Mouse (Mus musculus): Measurements from ENCODE around the gene Slc22a12. TPM values are rescaled to one million over a fixed set of nuclear protein-coding genes. Genes with fewer than 3 reads are reported as not detected.

Gene Slc22a12
- polyA plus RNA-seq, 1 experiment from 2014 or later: not detected

DNA sequence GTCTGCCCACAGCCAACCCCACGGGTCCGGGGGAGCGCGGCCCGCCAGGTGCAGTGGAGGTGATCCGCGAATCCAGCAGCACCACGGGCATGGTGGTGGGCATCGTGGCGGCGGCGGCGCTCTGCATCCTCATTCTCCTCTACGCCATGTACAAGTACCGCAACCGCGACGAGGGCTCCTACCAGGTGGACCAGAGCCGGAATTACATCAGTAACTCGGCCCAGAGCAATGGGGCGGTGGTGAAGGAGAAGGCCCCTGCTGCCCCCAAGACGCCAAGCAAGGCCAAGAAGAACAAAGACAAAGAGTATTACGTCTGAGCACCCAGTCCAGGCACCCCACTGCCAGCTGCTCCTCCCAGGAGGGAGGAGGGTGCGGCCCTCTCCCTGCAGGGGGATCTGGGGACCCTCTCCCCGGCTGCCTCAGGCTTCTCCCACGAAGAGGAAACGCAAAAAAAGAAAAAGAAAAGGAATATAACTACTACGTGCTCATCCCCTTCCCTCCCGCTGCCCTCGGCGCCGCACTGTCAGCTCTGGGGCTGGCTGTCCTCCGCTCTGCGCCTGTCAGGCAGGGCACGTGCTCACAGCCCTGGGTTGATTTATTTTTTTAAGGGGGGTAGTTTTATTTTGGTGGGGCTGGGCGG is 10.9 kb downstream of the Slc22a12 start:
- DNase-seq (ENCODE audit: low spot score) (peak; percentile 52), ATAC-seq (replicated peaks; ENCODE audit: insufficient number of reproducible peaks, low FRiP score, low TSS enrichment, low read depth) (no peak)
- Histone ChIP-seq H3K27ac (replicated peaks; ENCODE audit: low read depth, low read length) (no peak overlapping the region), H3K9me3 (replicated peaks; ENCODE audit: control insufficient read depth, low read length) (no peaks in the 10 kb centered on the region), H3K9ac (replicated peaks; ENCODE audit: low read length) (peak overlapping the region; percentile 56), H3K36me3 (replicated peaks; ENCODE audit: control insufficient read depth, insufficient read depth, low read depth, low read length) (no peaks in the 10 kb centered on the region), H3K4me2 (ENCODE audit: low read depth, low read length) (peak overlapping the region; percentile 73), H3K4me1 (ENCODE audit: control insufficient read depth, insufficient read depth, low read length) (peaks cover 4% of the 10 kb centered on the region), H3K27me3 (ENCODE audit: control insufficient read depth, insufficient read depth, low read length) (peaks cover 24% of the 10 kb centered on the region), H3K4me3 (ENCODE audit: low read depth, low read length) (peak overlapping the region; percentile 34)
- under 1% methylated on average over 33 of the region's 36 CpGs for WGBS

DNA sequence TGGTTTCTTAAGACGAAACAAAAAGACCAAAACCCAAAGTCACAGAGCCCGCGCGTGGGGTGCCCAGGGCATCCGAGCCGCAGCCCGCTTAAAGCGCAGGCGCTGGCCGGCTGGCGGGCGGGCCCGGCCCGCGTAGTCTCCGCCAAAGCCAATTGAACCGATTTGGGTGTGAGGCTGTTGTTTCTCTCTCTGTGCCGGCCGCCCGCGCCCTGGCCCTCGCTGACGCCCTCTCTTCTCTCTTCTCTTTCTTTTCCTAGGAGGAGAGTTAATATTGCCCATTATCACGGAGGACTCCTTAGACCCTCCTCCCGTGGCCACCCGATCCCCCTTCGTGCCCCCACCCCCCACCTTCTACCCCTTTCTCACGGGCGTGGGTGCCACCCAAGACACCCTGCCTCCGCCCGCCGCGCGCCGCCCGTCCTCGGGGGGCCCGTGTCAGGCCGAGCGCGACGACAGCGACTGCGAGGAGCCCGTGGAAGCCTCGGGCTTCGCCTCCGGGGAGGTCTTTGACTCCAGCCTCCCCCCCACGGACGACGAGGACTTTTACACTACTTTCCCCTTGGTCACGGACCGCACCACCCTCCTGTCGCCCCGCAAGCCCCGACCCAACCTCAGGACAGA is 11.7 kb downstream of the Slc22a12 start:
- Histone ChIP-seq H3K9me3 (replicated peaks; ENCODE audit: control insufficient read depth, low read length) (no peaks in the 10 kb centered on the region), H3K4me2 (ENCODE audit: low read depth, low read length) (peak overlapping the region; percentile 73), H3K27ac (replicated peaks; ENCODE audit: low read depth, low read length) (no peak overlapping the region), H3K4me1 (ENCODE audit: control insufficient read depth, insufficient read depth, low read length) (peaks cover 4% of the 10 kb centered on the region), H3K4me3 (ENCODE audit: low read depth, low read length) (peak overlapping the region; percentile 34), H3K9ac (replicated peaks; ENCODE audit: low read length) (peak overlapping the region; percentile 56), H3K27me3 (ENCODE audit: control insufficient read depth, insufficient read depth, low read length) (peaks cover 24% of the 10 kb centered on the region), H3K36me3 (replicated peaks; ENCODE audit: control insufficient read depth, insufficient read depth, low read depth, low read length) (no peaks in the 10 kb centered on the region)
- WGBS: under 1% methylated on average over 55 of the region's 56 CpGs
- no peak for ATAC-seq (replicated peaks; ENCODE audit: insufficient number of reproducible peaks, low FRiP score, low TSS enrichment, low read depth)
- peak; percentile 64 for DNase-seq (ENCODE audit: low spot score)

- H3K9me3 ChIP-seq (replicated peaks; ENCODE audit: control insufficient read depth, low read length): no peaks in the 10 kb centered on the region
- no peak overlapping the region for H3K4me3 ChIP-seq (ENCODE audit: low read depth, low read length)
- no peak for DNase-seq (ENCODE audit: low spot score)
- no peak for ATAC-seq (replicated peaks; ENCODE audit: insufficient number of reproducible peaks, low FRiP score, low TSS enrichment, low read depth)
- peak overlapping the region; percentile 21; the same call in 1 of the 2 replicates for H3K4me2 ChIP-seq (ENCODE audit: low read depth, low read length)
- H3K4me1 ChIP-seq (ENCODE audit: control insufficient read depth, insufficient read depth, low read length): peaks cover 4% of the 10 kb centered on the region
- no peak overlapping the region for H3K27ac ChIP-seq (replicated peaks; ENCODE audit: low read depth, low read length)
- WGBS: 15% methylated on average over 13 of the region's 13 CpGs
- no peaks in the 10 kb centered on the region for H3K36me3 ChIP-seq (replicated peaks; ENCODE audit: control insufficient read depth, insufficient read depth, low read depth, low read length)
- H3K9ac ChIP-seq (replicated peaks; ENCODE audit: low read length): no peak overlapping the region; the same call in 1 of the 2 replicates
- peaks cover 24% of the 10 kb centered on the region for H3K27me3 ChIP-seq (ENCODE audit: control insufficient read depth, insufficient read depth, low read length)
Observed at GRCm38 (mm10) chr19:6530359-6530758, 12.5 kb downstream of the Slc22a12 start.

DNA sequence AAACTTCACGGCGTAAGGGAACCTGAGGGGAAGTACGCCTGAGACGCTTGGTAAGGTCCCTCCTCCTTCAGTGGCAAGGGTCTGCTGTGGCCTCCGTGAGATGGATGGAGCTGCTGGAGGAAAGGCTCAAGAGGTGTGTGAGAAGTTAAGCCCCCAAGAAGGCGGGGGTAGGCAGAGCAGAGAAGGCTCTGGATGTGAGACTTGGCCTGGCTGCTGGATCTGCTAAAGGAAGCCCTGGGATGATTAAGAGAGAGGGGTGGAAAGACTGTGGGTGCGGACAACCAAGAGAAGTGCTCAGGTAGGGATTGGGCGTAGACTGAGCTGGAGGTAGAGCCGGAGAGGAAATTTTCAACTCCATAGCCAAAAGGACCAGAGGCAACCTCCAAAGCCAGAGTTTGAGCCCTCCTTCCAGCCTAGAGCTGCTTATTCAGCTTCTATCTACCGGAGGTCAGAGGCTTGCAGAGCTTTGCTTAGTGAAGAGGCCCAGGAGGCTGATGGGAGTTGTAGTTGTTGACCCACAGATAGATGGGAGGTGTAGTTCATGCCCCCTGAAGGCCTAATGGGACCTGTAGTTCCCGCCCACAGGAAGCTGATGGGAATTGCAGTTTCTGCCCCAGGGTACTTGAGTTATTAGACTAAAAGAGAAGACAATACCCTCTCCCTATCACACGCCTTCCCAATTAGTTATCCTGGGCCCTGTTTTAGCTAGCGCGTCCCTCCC is 13.4 kb downstream of the Slc22a12 start:
- WGBS: 48% methylated on average over 14 of the region's 14 CpGs
- Histone ChIP-seq H3K36me3 (replicated peaks; ENCODE audit: control insufficient read depth, insufficient read depth, low read depth, low read length) (no peaks in the 10 kb centered on the region), H3K4me2 (ENCODE audit: low read depth, low read length) (peak overlapping the region; percentile 21; the same call in 1 of the 2 replicates), H3K4me1 (ENCODE audit: control insufficient read depth, insufficient read depth, low read length) (peaks cover 4% of the 10 kb centered on the region), H3K9me3 (replicated peaks; ENCODE audit: control insufficient read depth, low read length) (no peaks in the 10 kb centered on the region), H3K4me3 (ENCODE audit: low read depth, low read length) (no peak overlapping the region), H3K9ac (replicated peaks; ENCODE audit: low read length) (no peak overlapping the region), H3K27me3 (ENCODE audit: control insufficient read depth, insufficient read depth, low read length) (peaks cover 24% of the 10 kb centered on the region), H3K27ac (replicated peaks; ENCODE audit: low read depth, low read length) (no peak overlapping the region)
- ATAC-seq (replicated peaks; ENCODE audit: insufficient number of reproducible peaks, low FRiP score, low TSS enrichment, low read depth) (0 out of 2 replicates have a peak, but pooled peaks have one; percentile 39), DNase-seq (ENCODE audit: low spot score) (peak; percentile 76)

- ATAC-seq (replicated peaks; ENCODE audit: insufficient number of reproducible peaks, low FRiP score, low TSS enrichment, low read depth): no peak
- peaks cover 17% of the 10 kb centered on the region for H3K27me3 ChIP-seq (ENCODE audit: control insufficient read depth, insufficient read depth, low read length)
- H3K4me3 ChIP-seq (ENCODE audit: low read depth, low read length): no peak overlapping the region
- no peak for DNase-seq (ENCODE audit: low spot score)
- no peak overlapping the region for H3K27ac ChIP-seq (replicated peaks; ENCODE audit: low read depth, low read length)
- no peak overlapping the region for H3K4me2 ChIP-seq (ENCODE audit: low read depth, low read length)
- peaks cover 4% of the 10 kb centered on the region for H3K4me1 ChIP-seq (ENCODE audit: control insufficient read depth, insufficient read depth, low read length)
- 76% methylated on average over 17 of the region's 17 CpGs for WGBS
- H3K9me3 ChIP-seq (replicated peaks; ENCODE audit: control insufficient read depth, low read length): no peaks in the 10 kb centered on the region
- H3K9ac ChIP-seq (replicated peaks; ENCODE audit: low read length): no peak overlapping the region
- H3K36me3 ChIP-seq (replicated peaks; ENCODE audit: control insufficient read depth, insufficient read depth, low read depth, low read length): no peaks in the 10 kb centered on the region
Observed at GRCm38 (mm10) chr19:6527839-6528531, 14.8 kb downstream of the Slc22a12 start.

GRCm38 (mm10) chr19:6527439-6527838 is 15.4 kb downstream of the Slc22a12 start:
- H3K36me3 ChIP-seq (replicated peaks; ENCODE audit: control insufficient read depth, insufficient read depth, low read depth, low read length): no peaks in the 10 kb centered on the region
- ATAC-seq (replicated peaks; ENCODE audit: insufficient number of reproducible peaks, low FRiP score, low TSS enrichment, low read depth) (no peak), DNase-seq (ENCODE audit: low spot score) (no peak)
- H3K27me3 ChIP-seq (ENCODE audit: control insufficient read depth, insufficient read depth, low read length): peaks cover 13% of the 10 kb centered on the region
- H3K9ac ChIP-seq (replicated peaks; ENCODE audit: low read length): no peak overlapping the region
- H3K4me2 ChIP-seq (ENCODE audit: low read depth, low read length): no peak overlapping the region
- H3K4me1 ChIP-seq (ENCODE audit: control insufficient read depth, insufficient read depth, low read length): peaks cover 4% of the 10 kb centered on the region
- H3K27ac ChIP-seq (replicated peaks; ENCODE audit: low read depth, low read length): no peak overlapping the region
- H3K4me3 ChIP-seq (ENCODE audit: low read depth, low read length): no peak overlapping the region
- H3K9me3 ChIP-seq (replicated peaks; ENCODE audit: control insufficient read depth, low read length): no peaks in the 10 kb centered on the region
- 87% methylated on average over 3 of the region's 3 CpGs for WGBS

- Histone ChIP-seq H3K36me3 (replicated peaks; ENCODE audit: control insufficient read depth, insufficient read depth, low read depth, low read length) (no peaks in the 10 kb centered on the region), H3K9me3 (replicated peaks; ENCODE audit: control insufficient read depth, low read length) (no peaks in the 10 kb centered on the region), H3K4me1 (ENCODE audit: control insufficient read depth, insufficient read depth, low read length) (no peaks in the 10 kb centered on the region; the same call in 1 of the 2 replicates), H3K9ac (replicated peaks; ENCODE audit: low read length) (no peak overlapping the region), H3K27ac (replicated peaks; ENCODE audit: low read depth, low read length) (no peak overlapping the region), H3K4me3 (ENCODE audit: low read depth, low read length) (no peak overlapping the region), H3K27me3 (ENCODE audit: control insufficient read depth, insufficient read depth, low read length) (peaks cover 2% of the 10 kb centered on the region; the same call in 1 of the 2 replicates), H3K4me2 (ENCODE audit: low read depth, low read length) (no peak overlapping the region)
- DNase-seq (ENCODE audit: low spot score) (no peak), ATAC-seq (replicated peaks; ENCODE audit: insufficient number of reproducible peaks, low FRiP score, low TSS enrichment, low read depth) (no peak)
- 90% methylated on average over 9 of the region's 9 CpGs for WGBS
Observed at GRCm38 (mm10) chr19:6526010-6526409, 16.8 kb downstream of the Slc22a12 start.

Measured in embryonic facial prominence, embryonic 11.5 days (tissue).